Comparison of ENCODE assay signal across 8 mouse cellular contexts in genomic region chr13:97435865-97436718, GRCm38 (mm10).
A peak's percentile ranks its signal among the peaks of the same experiment; 100 is the strongest.
DNase-seq lines count a peak whose midpoint lies in the region; ATAC-seq and TF ChIP-seq lines count a peak whose summit lies in the region.

No protein-coding gene starts in this region.

- H3K9me3 ChIP-seq in intestine, embryonic 16.5 days (ENCODE audit: control insufficient read depth, low read length): no peaks in the 10 kb centered on the region
- no peaks in the 10 kb centered on the region for H3K9me3 ChIP-seq in liver, embryonic 13.5 days (replicated peaks)

- no peaks in the 10 kb centered on the region for H3K36me3 ChIP-seq in spleen, adult 2 months (ENCODE audit: control insufficient read depth, insufficient read depth, low read length)
- H3K36me3 ChIP-seq in intestine, embryonic 16.5 days (ENCODE audit: control insufficient read depth, insufficient read depth, low read length): no peaks in the 10 kb centered on the region
- no peaks in the 10 kb centered on the region for H3K36me3 ChIP-seq in liver, embryonic 13.5 days
- no peaks in the 10 kb centered on the region for H3K36me3 ChIP-seq in myocyte (ENCODE audit: control insufficient read depth, insufficient read depth)
- no peaks in the 10 kb centered on the region for H3K36me3 ChIP-seq in thymus, adult 2 months (ENCODE audit: control insufficient read depth, insufficient read depth, low read length)

- no peak for TF ChIP-seq POLR2A in spleen, adult 2 months (IDR thresholded peaks at IDR 0.05; ENCODE audit: low read depth, low read length)
- TF ChIP-seq POLR2A in myocyte (IDR thresholded peaks at IDR 0.05; ENCODE audit: insufficient read length, low read depth): no peak
- TF ChIP-seq POLR2A in thymus, adult 2 months (IDR thresholded peaks at IDR 0.05; ENCODE audit: control insufficient read depth, extremely low read depth, insufficient read depth, low read length, poor library complexity): no peak

- H3K27ac ChIP-seq in spleen, adult 2 months (ENCODE audit: insufficient read depth, low read length): no peak overlapping the region
- peak overlapping the region; percentile 60 for H3K27ac ChIP-seq in intestine, embryonic 16.5 days (ENCODE audit: low read length)
- peak overlapping the region; percentile 56 for H3K27ac ChIP-seq in liver, embryonic 13.5 days
- H3K27ac ChIP-seq in thymus, adult 2 months (ENCODE audit: control insufficient read depth, insufficient read depth, low read length): no peak overlapping the region

- 20% methylated on average over 24 of the region's 24 CpGs for WGBS in spleen, adult 2 months
- 10% methylated on average over 24 of the region's 24 CpGs for WGBS in intestine, embryonic 16.5 days
- WGBS in liver, embryonic 13.5 days (ENCODE audit: insufficient replicate concordance): 10% methylated on average over 24 of the region's 24 CpGs
- 24% methylated on average over 24 of the region's 24 CpGs for WGBS in thymus, adult 2 months

- H3ac ChIP-seq in myocyte (ENCODE audit: control insufficient read depth, insufficient read length): no peak overlapping the region

- H3K4me3 ChIP-seq in spleen, adult 2 months (ENCODE audit: extremely low read depth, insufficient read depth, insufficient read length): peak overlapping the region; percentile 23; the same call in 1 of the 2 replicates
- H3K4me3 ChIP-seq in intestine, embryonic 16.5 days (ENCODE audit: low read length): peak overlapping the region; percentile 41
- peak overlapping the region; percentile 39 for H3K4me3 ChIP-seq in liver, embryonic 13.5 days (replicated peaks)
- H3K4me3 ChIP-seq in myocyte: peak overlapping the region; percentile 22
- peak overlapping the region; percentile 62 for H3K4me3 ChIP-seq in thymus, adult 2 months (ENCODE audit: control insufficient read depth, insufficient read depth, low read length)

- peak; percentile 50 for ATAC-seq in intestine, embryonic 16.5 days
- ATAC-seq in liver, embryonic 13.5 days (ENCODE audit: low read depth): no peak

- DNase-seq in spleen, adult 2 months (ENCODE audit: low read depth in 1 of 2, low spot score in 2 of 2): peak in 1 of 2 experiments; percentile 13
- DNase-seq in spleen, postnatal 14 days (ENCODE audit: low spot score in 2 of 2): no peak
- DNase-seq in embryo, embryonic 11.5 days (ENCODE audit: low read depth, low spot score): peak; percentile 66
- peak; percentile 70 to 82 for DNase-seq in heart, adult 18-20 months
- peak; percentile 34 for DNase-seq in liver, embryonic 13.5 days
- peak; percentile 72 for DNase-seq in thymus, adult 2 months

- no peaks in the 10 kb centered on the region for H3K79me2 ChIP-seq in myocyte (ENCODE audit: control insufficient read depth, insufficient read depth)

- TF ChIP-seq CTCF in spleen, adult 2 months (IDR thresholded peaks at IDR 0.05; ENCODE audit: extremely low read depth, insufficient read depth, insufficient read length, insufficient replicate concordance): no peak
- no peak for TF ChIP-seq CTCF in thymus, adult 2 months (IDR thresholded peaks at IDR 0.05; ENCODE audit: borderline replicate concordance, control insufficient read depth, extremely low read depth, insufficient read depth, low read length, poor library complexity)

- peak overlapping the region; percentile 61 for H3K9ac ChIP-seq in intestine, embryonic 16.5 days (ENCODE audit: low read depth, low read length)
- peak overlapping the region; percentile 48 for H3K9ac ChIP-seq in liver, embryonic 13.5 days

- peak overlapping the region; percentile 63 for H3K4me2 ChIP-seq in intestine, embryonic 16.5 days (ENCODE audit: low read depth, low read length)
- peak overlapping the region; percentile 64 for H3K4me2 ChIP-seq in liver, embryonic 13.5 days
- peak overlapping the region; percentile 80 for H3K4me2 ChIP-seq in myocyte (ENCODE audit: low read depth)

- no peaks in the 10 kb centered on the region for H3K27me3 ChIP-seq in spleen, adult 2 months (ENCODE audit: control insufficient read depth, insufficient read depth, low read length)
- H3K27me3 ChIP-seq in intestine, embryonic 16.5 days (replicated peaks; ENCODE audit: control insufficient read depth, insufficient read depth, low read length): no peaks in the 10 kb centered on the region
- peaks cover 75% of the 10 kb centered on the region for H3K27me3 ChIP-seq in liver, embryonic 13.5 days
- H3K27me3 ChIP-seq in myocyte (ENCODE audit: control insufficient read depth, insufficient read depth, insufficient read length): no peaks in the 10 kb centered on the region
- H3K27me3 ChIP-seq in thymus, adult 2 months (ENCODE audit: control insufficient read depth, insufficient read depth, low read length): no peaks in the 10 kb centered on the region

- H3K4me1 ChIP-seq in spleen, adult 2 months (ENCODE audit: control insufficient read depth, insufficient read depth, insufficient read length): peaks cover 5% of the 10 kb centered on the region; the same call in 1 of the 2 replicates
- H3K4me1 ChIP-seq in intestine, embryonic 16.5 days (ENCODE audit: control insufficient read depth, insufficient read depth, low read length): peaks cover 18% of the 10 kb centered on the region
- H3K4me1 ChIP-seq in liver, embryonic 13.5 days (replicated peaks): peaks cover 51% of the 10 kb centered on the region
- peaks cover 37% of the 10 kb centered on the region for H3K4me1 ChIP-seq in thymus, adult 2 months (replicated peaks; ENCODE audit: control insufficient read depth, insufficient read depth, low read length)

TF ChIP-seq in myocyte, 11 proteins besides CTCF, POLR2A, EP300 and RAD21:
- TF ChIP-seq REST (IDR thresholded peaks at IDR 0.05; ENCODE audit: insufficient read depth, insufficient read length) (no peak), CEBPB (IDR thresholded peaks at IDR 0.05; ENCODE audit: insufficient read depth, poor library complexity, severe bottlenecking) (no peak), MYOD1 (IDR thresholded peaks at IDR 0.05; ENCODE audit: control insufficient read depth in 1 of 3, insufficient read length in 2 of 3, low read depth in 2 of 3) (peak in 1 of 3 experiments; percentile 2), USF1 (IDR thresholded peaks at IDR 0.05; ENCODE audit: low read depth) (no peak)

Comparison
In these comparisons a context has a peak if more than half of its experiments do, and no peak if none do; other contexts are left out.
1. DNase-seq: peak in embryo, embryonic 11.5 days (single experiment), heart, adult 18-20 months (2 of 2), liver, embryonic 13.5 days (single experiment) and thymus, adult 2 months (single experiment); none in spleen, postnatal 14 days (0 of 2).
2. H3K27ac ChIP-seq: peak in intestine, embryonic 16.5 days (single experiment) and liver, embryonic 13.5 days (single experiment); none in spleen, adult 2 months (single experiment) and thymus, adult 2 months (single experiment).
3. Peak in every context shown above with its lines, with median percentiles within 50 percentile points of each other: H3K4me3 ChIP-seq and H3K4me2 ChIP-seq.